Mouse (Mus musculus) urinary bladder, postnatal 4 days (tissue): ENCODE measurements around the gene Psmb11.

Experiments
- DNase-seq, 2 experiments: peaks; one replicate each; pipeline ENCODE4 v3.0.0; 2021 to 2022; ENCODE audit warnings: low spot score in 2 of 2

The Psmb11 gene

GRCm38 (mm10) chr14:54640946-54641304 is 19.7 kb downstream of the Psmb11 start, which contains the start of gene Gm17606:
Gene Gm17606, plus strand, starts transcription at chr14:54640952.
- no peak for DNase-seq

GRCm38 (mm10) chr14:54641305-54641969 is 20.2 kb downstream of the Psmb11 start, which contains the start of gene Cdh24:
Gene Cdh24, minus strand, starts transcription at chr14:54641364.
- peak; percentile 85 to 90 for DNase-seq

- no peak for DNase-seq
Observed at GRCm38 (mm10) chr14:54642224-54642944, 21.2 kb downstream of the Psmb11 start.

GRCm38 (mm10) chr14:54643011-54643410 is 21.8 kb downstream of the Psmb11 start:
- no peak for DNase-seq

DNA sequence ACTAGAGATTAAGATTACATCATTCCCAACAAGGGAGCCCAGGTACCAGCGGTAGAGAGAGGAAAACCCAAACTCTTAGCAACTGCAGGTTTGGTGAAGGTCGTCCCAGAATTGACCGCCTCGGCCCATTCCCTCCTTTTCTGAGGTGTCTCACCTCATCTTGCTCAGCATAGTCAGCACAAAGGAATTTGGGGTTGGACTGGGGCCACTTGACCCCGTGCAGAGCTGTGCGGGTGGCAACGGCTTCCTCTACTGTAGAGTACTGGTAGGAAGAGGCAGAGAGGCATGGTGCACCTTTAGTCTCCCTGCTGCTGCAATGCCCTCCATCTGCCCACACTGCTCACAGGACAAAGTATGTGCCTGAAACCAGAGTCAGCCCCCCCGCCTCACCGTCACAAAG is 23.1 kb downstream of the Psmb11 start:
- DNase-seq = no peak

DNA sequence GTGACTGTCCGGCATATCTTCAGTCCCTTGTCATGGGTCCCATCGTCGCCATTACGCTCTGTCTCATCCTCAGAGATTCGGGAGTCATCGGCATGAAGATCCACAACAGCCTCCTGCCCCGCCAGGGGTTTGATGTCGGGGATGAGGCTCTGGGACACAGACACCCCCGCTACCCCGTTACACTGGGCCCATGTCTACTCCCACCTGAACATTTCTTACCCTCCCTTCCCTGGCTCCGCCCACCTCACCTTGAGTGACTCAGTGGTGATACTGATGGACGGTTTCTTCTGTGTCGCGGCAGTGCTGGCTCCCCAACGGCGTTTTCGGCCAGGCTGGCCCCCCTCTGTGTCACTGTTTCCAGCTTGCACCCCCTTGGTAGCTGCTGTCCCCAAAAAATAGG is 25.2 kb downstream of the Psmb11 start:
- no peak for DNase-seq

- no peak for DNase-seq
Observed at GRCm38 (mm10) chr14:54646898-54647636, 25.8 kb downstream of the Psmb11 start.

DNA sequence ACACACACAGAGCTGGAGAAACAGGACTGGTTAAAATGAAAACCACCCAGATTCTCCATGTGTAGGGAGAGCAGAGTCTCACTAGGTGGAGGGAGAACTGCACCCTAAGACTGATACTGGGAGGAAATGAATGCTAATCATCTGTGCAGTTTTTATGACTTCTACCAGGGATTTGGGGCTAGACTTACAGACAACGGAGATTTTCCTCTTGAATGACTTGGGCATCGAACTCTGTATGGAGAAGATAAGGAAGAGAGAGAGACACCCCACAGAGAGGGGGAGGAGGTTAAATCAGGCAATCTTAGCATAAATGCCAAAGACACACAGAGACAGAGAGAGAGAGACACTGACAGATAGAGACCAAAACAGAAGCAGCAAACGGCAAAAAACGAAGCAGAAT is 26.7 kb downstream of the Psmb11 start:
- no peak for DNase-seq

- DNase-seq = peak; percentile 66 to 86
Observed at GRCm38 (mm10) chr14:54650621-54651454, 29.6 kb downstream of the Psmb11 start.

DNA sequence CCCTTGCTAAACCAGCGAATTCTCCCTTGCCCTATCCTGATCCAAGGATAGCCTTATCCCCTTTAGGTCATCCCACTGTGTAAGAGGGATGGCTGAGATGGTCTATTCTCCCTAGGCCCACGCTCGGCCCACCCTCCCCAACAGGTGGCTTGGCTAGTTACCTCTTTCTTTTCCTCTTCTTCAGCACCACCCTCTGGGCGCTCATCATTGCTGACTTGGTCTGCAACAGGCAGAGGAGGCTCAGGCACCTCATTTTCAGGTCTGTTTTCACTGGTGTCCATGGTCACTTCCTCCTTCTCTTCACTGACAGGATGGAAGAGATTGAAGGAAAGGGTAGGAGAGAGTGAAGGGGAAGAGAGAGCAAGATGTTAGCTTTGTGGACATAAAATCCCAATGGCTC is 30.3 kb downstream of the Psmb11 start:
- DNase-seq = no peak

DNA sequence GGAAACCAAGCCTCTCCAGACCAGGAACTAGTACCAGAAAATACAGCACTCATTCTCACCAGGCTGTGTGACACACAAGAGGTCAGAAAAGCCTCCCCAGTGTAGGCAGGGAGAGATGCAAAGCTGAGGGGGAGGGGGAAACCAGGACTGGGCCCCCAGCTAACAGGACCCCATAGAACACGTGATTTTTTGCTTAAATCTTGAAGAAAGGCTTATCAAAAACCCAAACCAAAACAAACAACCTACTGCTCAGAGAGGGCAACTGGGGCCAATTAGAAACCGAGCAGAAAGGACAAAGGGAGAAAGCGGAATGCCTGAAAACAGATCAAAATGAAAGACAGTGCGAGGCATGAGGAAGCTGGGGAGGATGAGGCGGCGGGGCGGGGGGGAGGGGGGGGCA is 31.6 kb downstream of the Psmb11 start:
- no peak for DNase-seq

GRCm38 (mm10) chr14:54653496-54653895 is 32.3 kb downstream of the Psmb11 start:
- DNase-seq = peak; percentile 77 to 84

GRCm38 (mm10) chr14:54660009-54660408 is 38.8 kb downstream of the Psmb11 start:
- no peak for DNase-seq

DNA sequence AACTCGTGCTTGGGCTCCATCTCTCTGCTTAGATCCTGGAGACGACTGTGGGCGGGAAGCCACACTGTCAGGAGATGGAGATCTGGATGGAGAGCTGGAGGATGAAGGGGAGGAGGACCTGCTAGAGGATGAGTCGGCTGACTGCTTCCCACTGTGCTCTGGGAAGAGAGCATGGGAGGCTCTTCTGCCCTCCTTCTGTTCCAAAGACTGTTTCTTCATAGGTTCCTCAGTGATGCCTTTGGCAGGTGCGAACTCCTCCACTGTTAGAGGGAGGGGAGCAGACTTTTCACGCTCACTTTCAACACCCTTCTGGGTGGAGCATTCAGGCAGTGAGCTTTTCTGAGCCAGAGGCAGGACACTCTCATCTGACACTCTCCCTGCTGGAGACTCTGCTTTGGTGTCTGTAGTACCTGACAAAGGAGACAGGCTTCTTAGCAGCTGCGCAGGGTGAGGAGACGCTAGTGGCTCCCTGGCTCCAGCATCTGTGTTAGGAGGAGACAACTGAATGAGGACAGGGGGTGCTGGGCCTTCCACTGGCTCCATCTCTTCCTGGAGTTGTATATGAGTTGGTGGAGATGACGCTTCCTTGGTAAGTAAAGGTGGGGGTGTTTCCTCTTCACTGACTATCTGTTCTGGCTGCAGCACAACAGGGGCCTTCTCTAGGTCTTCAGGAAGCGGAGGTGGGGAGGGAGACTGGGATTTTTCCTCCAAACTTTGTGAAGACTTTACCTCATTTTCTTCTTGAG is 43.4 kb downstream of the Psmb11 start:
- no peak for DNase-seq

DNA sequence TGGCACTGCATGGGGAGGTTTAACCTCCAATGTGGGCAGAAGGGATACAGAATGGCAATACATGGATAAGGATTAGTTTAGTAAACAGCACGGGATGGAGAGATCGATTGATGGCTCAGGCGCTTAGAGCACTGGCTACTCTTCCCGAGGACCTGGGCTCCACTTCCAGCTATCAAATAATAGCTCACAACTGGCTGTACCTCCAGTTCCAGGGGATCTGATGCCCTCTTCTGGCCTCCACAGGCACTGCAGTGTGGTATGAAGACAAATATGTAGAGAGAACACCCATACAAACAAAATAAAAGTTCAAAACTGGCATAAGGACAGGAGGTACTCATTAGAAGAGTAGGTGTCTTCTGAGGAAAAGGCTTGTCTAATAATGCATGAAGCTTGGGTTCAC is 48.1 kb downstream of the Psmb11 start:
- DNase-seq = no peak

GRCm38 (mm10) chr14:54674317-54674716 is 53.1 kb downstream of the Psmb11 start:
- DNase-seq = no peak

- DNase-seq = no peak
Observed at GRCm38 (mm10) chr14:54676290-54676689, 55.1 kb downstream of the Psmb11 start.

DNA sequence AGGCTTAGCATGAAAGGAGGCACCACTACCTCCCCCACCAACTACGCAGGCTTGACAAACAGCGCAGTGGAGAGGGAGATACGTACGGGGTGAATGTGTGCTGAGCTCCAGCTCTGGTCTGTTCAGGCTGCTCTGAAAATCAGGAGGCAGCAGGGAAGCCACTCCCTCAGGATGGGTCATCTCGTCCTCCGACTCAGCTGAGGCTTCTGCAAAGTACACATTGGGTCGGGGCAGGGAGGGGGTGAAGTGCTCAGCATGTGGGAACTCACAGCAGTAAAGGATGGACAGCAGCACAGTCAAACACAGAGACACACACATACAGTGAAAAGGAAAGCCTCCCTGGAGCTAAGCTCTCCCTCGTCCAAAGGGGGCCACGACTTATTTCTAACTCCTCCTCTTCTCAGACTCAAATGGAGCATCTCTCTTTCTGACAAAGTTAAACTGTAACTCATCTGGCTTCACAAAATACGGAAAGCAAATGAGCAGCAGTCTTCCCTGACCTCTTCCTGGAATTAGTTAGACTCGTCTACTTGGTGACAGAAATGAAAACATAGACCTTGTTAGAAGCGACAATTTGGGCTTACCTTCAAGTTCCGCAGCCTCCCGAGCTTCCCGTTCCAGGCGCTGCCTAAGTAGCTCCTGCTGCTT is 57.5 kb downstream of the Psmb11 start:
- no peak for DNase-seq
